ENCODE assay signal across 8 mouse cellular contexts in the genomic region with DNA sequence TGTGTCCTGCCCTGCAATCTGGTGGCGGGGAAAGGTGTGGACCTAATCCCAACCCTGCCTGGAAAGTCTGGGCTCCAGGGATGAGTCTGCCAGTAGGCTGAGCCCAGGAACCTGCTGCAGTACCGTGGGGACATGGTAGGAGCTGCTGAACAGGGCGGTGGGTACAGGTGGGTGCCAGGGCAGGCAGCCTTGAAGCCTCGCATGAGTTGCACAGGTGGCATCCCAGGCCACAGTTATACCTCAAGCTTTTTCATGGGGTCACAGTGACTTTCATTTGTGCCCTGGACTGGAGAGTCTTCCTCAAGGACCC. TPM values are rescaled to one million over a fixed set of nuclear protein-coding genes. Genes with fewer than 3 reads are reported as not detected.
DNase-seq lines count a peak whose midpoint lies in the region; ATAC-seq and TF ChIP-seq lines count a peak whose summit lies in the region.

No protein-coding gene starts in this region.

- ATAC-seq in heart, embryonic 16.5 days (replicated peaks; ENCODE audit: extremely low read depth, insufficient read depth, low FRiP score): peak; percentile 30; the same call in 1 of the 2 replicates
- no peak for ATAC-seq in hindbrain, embryonic 11.5 days (ENCODE audit: low FRiP score)
- 0 out of 2 replicates have a peak, but pooled peaks have one; percentile 20 for ATAC-seq in megakaryocyte progenitor cell, adult 5-6 weeks (replicated peaks; ENCODE audit: poor library complexity)
- no peak for ATAC-seq in CD4-positive, CD25-positive, alpha-beta regulatory T cell, adult 4 months

- H3K27me3 ChIP-seq in heart, embryonic 16.5 days (ENCODE audit: control insufficient read depth, insufficient read depth, low read length): peaks cover 3% of the 10 kb centered on the region; the same call in 1 of the 2 replicates
- H3K27me3 ChIP-seq in hindbrain, embryonic 11.5 days (ENCODE audit: control insufficient read depth, insufficient read depth, low read length): no peaks in the 10 kb centered on the region

- peak overlapping the region; percentile 62 for H3K27ac ChIP-seq in heart, embryonic 16.5 days (ENCODE audit: low read length)
- H3K27ac ChIP-seq in cortical plate, adult 2 months (ENCODE audit: insufficient read depth, low read length): peak overlapping the region; percentile 45
- H3K27ac ChIP-seq in hindbrain, embryonic 11.5 days (ENCODE audit: low read depth, low read length): no peak overlapping the region

- H3K36me3 ChIP-seq in heart, embryonic 16.5 days (ENCODE audit: control insufficient read depth, insufficient read depth): no peaks in the 10 kb centered on the region
- H3K36me3 ChIP-seq in hindbrain, embryonic 11.5 days (ENCODE audit: control insufficient read depth, insufficient read depth, low read length): no peaks in the 10 kb centered on the region

- peak overlapping the region; percentile 37 for H3K4me3 ChIP-seq in heart, embryonic 16.5 days (ENCODE audit: low read length)
- peak overlapping the region; percentile 43 for H3K4me3 ChIP-seq in cortical plate, adult 2 months (ENCODE audit: insufficient read depth, low read length)
- H3K4me3 ChIP-seq in hindbrain, embryonic 11.5 days (ENCODE audit: low read depth, low read length): no peak overlapping the region

- DNase-seq in heart, postnatal 4 days: no peak
- DNase-seq in hindbrain, embryonic 11.5 days (ENCODE audit: low spot score): no peak
- DNase-seq in thymus, postnatal 14 days: no peak
- DNase-seq in urinary bladder, postnatal 4 days (ENCODE audit: low spot score in 2 of 2): no peak

- H3K4me2 ChIP-seq in heart, embryonic 16.5 days (ENCODE audit: low read depth, low read length): peak overlapping the region; percentile 62
- H3K4me2 ChIP-seq in hindbrain, embryonic 11.5 days (replicated peaks; ENCODE audit: low read depth, low read length): no peak overlapping the region

- WGBS in heart, embryonic 16.5 days: 30% methylated on average over 4 of the region's 4 CpGs
- 39% methylated on average over 4 of the region's 4 CpGs for WGBS in hindbrain, embryonic 11.5 days

- peak overlapping the region; percentile 66 for H3K9ac ChIP-seq in heart, embryonic 16.5 days (ENCODE audit: low read length)
- 0 out of 2 replicates have a peak overlapping the region, but pooled peaks have one; percentile 15 for H3K9ac ChIP-seq in hindbrain, embryonic 11.5 days (ENCODE audit: low read depth, low read length)

- no peaks in the 10 kb centered on the region for H3K9me3 ChIP-seq in heart, embryonic 16.5 days (replicated peaks; ENCODE audit: control insufficient read depth, low read length)
- H3K9me3 ChIP-seq in hindbrain, embryonic 11.5 days (ENCODE audit: control insufficient read depth, low read length): no peaks in the 10 kb centered on the region

- peaks cover 18% of the 10 kb centered on the region for H3K4me1 ChIP-seq in heart, embryonic 16.5 days (ENCODE audit: control insufficient read depth, insufficient read depth, low read length)
- peaks cover under 1% of the 10 kb centered on the region; the same call in 1 of the 2 replicates for H3K4me1 ChIP-seq in cortical plate, adult 2 months (ENCODE audit: control insufficient read depth, insufficient read depth, low read length)
- no peaks in the 10 kb centered on the region; the same call in 1 of the 2 replicates for H3K4me1 ChIP-seq in hindbrain, embryonic 11.5 days (replicated peaks; ENCODE audit: control insufficient read depth, insufficient read depth, low read length)

- TF ChIP-seq POLR2A in cortical plate, adult 2 months (IDR thresholded peaks at IDR 0.05; ENCODE audit: extremely low read depth, insufficient read depth, low read length): no peak

- no peak for TF ChIP-seq CTCF in cortical plate, adult 2 months (IDR thresholded peaks at IDR 0.05; ENCODE audit: extremely low read depth, insufficient read depth, low read length)

RNA-seq across cellular contexts. Expression of gene Fam198a, which starts 0.3 kb away (rescaled TPM):
- 1.6 and 1.8 TPM in 2 replicates for polyA plus RNA-seq in heart, embryonic 16.5 days (2015; fragmentation: Nextera tagmentation; extraction: Ambion mirVana)
- under 1 TPM; 0.77 to 0.79 TPM for total RNA-seq in heart, postnatal 4 days (2021)
- 4.6 and 4.9 TPM in 2 replicates for polyA plus RNA-seq in cortical plate, adult 2 months (2012; rRNA removed)
- 0.29 and 0.46 TPM in 2 replicates for polyA plus RNA-seq in hindbrain, embryonic 11.5 days (2014; fragmentation: Nextera tagmentation; extraction: Ambion mirVana)
- 0.25 TPM in 1 of 2 replicates, not detected in the other for total RNA-seq in megakaryocyte progenitor cell, adult 5-6 weeks (2015)
- total RNA-seq in megakaryocyte progenitor cell, adult 5-6 weeks (2017): 0.17 and 0.30 TPM in 2 replicates
- polyA plus RNA-seq in CD4-positive, CD25-positive, alpha-beta regulatory T cell, adult 4 months (2017; shearing (Covaris generic)): under 1 TPM in 1 of 2 experiments, not detected in 1; 0.29 TPM

RNA-seq across cellular contexts. Expression of gene Cyp8b1, which starts 35.0 kb away (rescaled TPM):
- 0.13 TPM in 1 of 2 replicates, not detected in the other for polyA plus RNA-seq in heart, embryonic 16.5 days (2015; fragmentation: Nextera tagmentation; extraction: Ambion mirVana)
- total RNA-seq in heart, postnatal 4 days (2021): not detected
- polyA plus RNA-seq in cortical plate, adult 2 months (2012; rRNA removed): not detected in 2 replicates
- not detected in 2 replicates for polyA plus RNA-seq in hindbrain, embryonic 11.5 days (2014; fragmentation: Nextera tagmentation; extraction: Ambion mirVana)
- not detected in 2 replicates for total RNA-seq in megakaryocyte progenitor cell, adult 5-6 weeks (2015)
- total RNA-seq in megakaryocyte progenitor cell, adult 5-6 weeks (2017): not detected in 2 replicates
- not detected for polyA plus RNA-seq in CD4-positive, CD25-positive, alpha-beta regulatory T cell, adult 4 months (2017; shearing (Covaris generic))

RNA-seq across cellular contexts. Expression of gene Pomgnt2, which starts 45.8 kb away (rescaled TPM):
- 12.5 and 13.0 TPM in 2 replicates for polyA plus RNA-seq in heart, embryonic 16.5 days (2015; fragmentation: Nextera tagmentation; extraction: Ambion mirVana)
- total RNA-seq in heart, postnatal 4 days (2021): 1 to 10 TPM; 7.8 to 7.9 TPM
- 30.0 and 31.4 TPM in 2 replicates for polyA plus RNA-seq in cortical plate, adult 2 months (2012; rRNA removed)
- polyA plus RNA-seq in hindbrain, embryonic 11.5 days (2014; fragmentation: Nextera tagmentation; extraction: Ambion mirVana): 8.8 and 9.6 TPM in 2 replicates
- total RNA-seq in megakaryocyte progenitor cell, adult 5-6 weeks (2015): 3.2 and 4.6 TPM in 2 replicates
- total RNA-seq in megakaryocyte progenitor cell, adult 5-6 weeks (2017): 4.9 and 6.7 TPM in 2 replicates
- polyA plus RNA-seq in CD4-positive, CD25-positive, alpha-beta regulatory T cell, adult 4 months (2017; shearing (Covaris generic)): not detected

RNA-seq across cellular contexts. Expression of gene Ackr2, which starts 52.9 kb away (rescaled TPM):
- polyA plus RNA-seq in heart, embryonic 16.5 days (2015; fragmentation: Nextera tagmentation; extraction: Ambion mirVana): 2.1 and 2.2 TPM in 2 replicates
- total RNA-seq in heart, postnatal 4 days (2021): 1 to 10 TPM; 3.1 to 5.8 TPM
- polyA plus RNA-seq in cortical plate, adult 2 months (2012; rRNA removed): 4.7 and 5.7 TPM in 2 replicates
- 1.2 and 1.4 TPM in 2 replicates for polyA plus RNA-seq in hindbrain, embryonic 11.5 days (2014; fragmentation: Nextera tagmentation; extraction: Ambion mirVana)
- not detected in 2 replicates for total RNA-seq in megakaryocyte progenitor cell, adult 5-6 weeks (2015)
- not detected in 2 replicates for total RNA-seq in megakaryocyte progenitor cell, adult 5-6 weeks (2017)
- polyA plus RNA-seq in CD4-positive, CD25-positive, alpha-beta regulatory T cell, adult 4 months (2017; shearing (Covaris generic)): not detected

Comparison
In these comparisons a context has a peak if more than half of its experiments do, and no peak if none do; other contexts are left out.
1. ATAC-seq: peak in heart, embryonic 16.5 days (single experiment) and megakaryocyte progenitor cell, adult 5-6 weeks (single experiment); none in hindbrain, embryonic 11.5 days (single experiment) and CD4-positive, CD25-positive, alpha-beta regulatory T cell, adult 4 months (single experiment).